Mouse (Mus musculus): ENCODE measurements around the gene Tifa. TPM values are rescaled to one million over a fixed set of nuclear protein-coding genes. Genes with fewer than 3 reads are reported as not detected.
"Not testable (repeated sequence)": the region's sequence is repeated elsewhere in the genome, so short reads cannot be mapped to it uniquely, and the experiment has no call there.

The Tifa gene
- total and polyA plus RNA-seq, 3 experiments: 1.3 to 2.3 (median 1.6) TPM

GRCm38 (mm10) chr3:127780021-127780644 lies 9.5 kb upstream of the Tifa start, which contains the start of gene Alpk1:
TSS of gene Alpk1 (minus strand) at chr3:127780527.
- Histone ChIP-seq H3K79me2 (replicated peaks; ENCODE audit: control insufficient read depth, insufficient read depth, low read length) (no peaks in the 10 kb centered on the region), H3K4me1 (ENCODE audit: control insufficient read depth, insufficient read depth, low read length) (no peaks in the 10 kb centered on the region), H3K9ac (ENCODE audit: low read depth, low read length) (peak within 1 kb of the TSS; percentile 49), H3K4me3 (peak within 1 kb of the TSS; percentile 48), H3K27me3 (ENCODE audit: control insufficient read depth, insufficient read depth, low read length) (no peaks in the 10 kb centered on the region), H3K36me3 (ENCODE audit: control insufficient read depth, insufficient read depth, low read length) (no peaks in the 10 kb centered on the region), H3K27ac (peak within 1 kb of the TSS; percentile 83)
- intact Hi-C loops (cut with DNase I): loop anchor here (5.0 kb wide), 1 partner anchor 117 kb away; the partner anchor contains the start of gene Fam241a
- WGBS: under 1% methylated on average over 24 of the region's 24 CpGs
- DNase-seq: peak; percentile 82 to 83
- TF ChIP-seq EP300 (IDR thresholded peaks at IDR 0.05; ENCODE audit: insufficient read depth, low read depth, low read length) (peak; percentile 26; the same call in 1 of the 2 replicates), POLR2A (IDR thresholded peaks at IDR 0.05; ENCODE audit: insufficient read depth, low read depth, low read length) (peak; percentile 64; the same call in 1 of the 2 replicates), CTCF (IDR thresholded peaks at IDR 0.05) (peak; percentile 80)

GRCm38 (mm10) chr3:127780921-127781320 lies 8.7 kb upstream of the Tifa start:
- WGBS: 93% methylated on average over 9 of the region's 9 CpGs
- Histone ChIP-seq H3K4me1 (ENCODE audit: control insufficient read depth, insufficient read depth, low read length) (no peaks in the 10 kb centered on the region), H3K36me3 (ENCODE audit: control insufficient read depth, insufficient read depth, low read length) (no peaks in the 10 kb centered on the region), H3K4me3 (no peak overlapping the region), H3K79me2 (replicated peaks; ENCODE audit: control insufficient read depth, insufficient read depth, low read length) (no peaks in the 10 kb centered on the region), H3K27me3 (ENCODE audit: control insufficient read depth, insufficient read depth, low read length) (no peaks in the 10 kb centered on the region), H3K9ac (ENCODE audit: low read depth, low read length) (no peak overlapping the region), H3K27ac (peak overlapping the region; percentile 83; the same call in 1 of the 2 replicates)
- intact Hi-C loops (cut with DNase I): loop anchor here (5.0 kb wide), 1 partner anchor 116 kb away; the partner anchor contains the start of gene Fam241a
- DNase-seq: no peak
- TF ChIP-seq EP300 (IDR thresholded peaks at IDR 0.05; ENCODE audit: insufficient read depth, low read depth, low read length) (no peak), POLR2A (IDR thresholded peaks at IDR 0.05; ENCODE audit: insufficient read depth, low read depth, low read length) (no peak), CTCF (IDR thresholded peaks at IDR 0.05) (no peak)

- intact Hi-C loops (cut with DNase I): loop anchor here (5.0 kb wide), 1 partner anchor 114 kb away; the partner anchor contains the start of gene Fam241a
- H3K4me1 ChIP-seq (ENCODE audit: control insufficient read depth, insufficient read depth, low read length): no peaks in the 10 kb centered on the region
- H3K4me3 ChIP-seq: no peak overlapping the region
- H3K27ac ChIP-seq: no peak overlapping the region
- 58% methylated on average over 6 of the region's 6 CpGs for WGBS
- no peaks in the 10 kb centered on the region for H3K36me3 ChIP-seq (ENCODE audit: control insufficient read depth, insufficient read depth, low read length)
- TF ChIP-seq CTCF (IDR thresholded peaks at IDR 0.05) (no peak), EP300 (IDR thresholded peaks at IDR 0.05; ENCODE audit: insufficient read depth, low read depth, low read length) (no peak), POLR2A (IDR thresholded peaks at IDR 0.05; ENCODE audit: insufficient read depth, low read depth, low read length) (no peak)
- no peaks in the 10 kb centered on the region for H3K79me2 ChIP-seq (replicated peaks; ENCODE audit: control insufficient read depth, insufficient read depth, low read length)
- no peak overlapping the region for H3K9ac ChIP-seq (ENCODE audit: low read depth, low read length)
- H3K27me3 ChIP-seq (ENCODE audit: control insufficient read depth, insufficient read depth, low read length): no peaks in the 10 kb centered on the region
- no peak for DNase-seq
Measured at GRCm38 (mm10) chr3:127782921-127783320, 6.7 kb upstream of the Tifa start.

- not testable (repeated sequence) for H3K79me2 ChIP-seq (replicated peaks; ENCODE audit: control insufficient read depth, insufficient read depth, low read length); DNase-seq; H3K27me3 ChIP-seq (ENCODE audit: control insufficient read depth, insufficient read depth, low read length); H3K9ac ChIP-seq (ENCODE audit: low read depth, low read length); H3K4me1 ChIP-seq (ENCODE audit: control insufficient read depth, insufficient read depth, low read length); H3K4me3 ChIP-seq; H3K36me3 ChIP-seq (ENCODE audit: control insufficient read depth, insufficient read depth, low read length); H3K27ac ChIP-seq
- 95% methylated on average over 8 of the region's 8 CpGs for WGBS
- intact Hi-C loops (cut with DNase I): loop anchor here (5.0 kb wide), 1 partner anchor 114 kb away; the partner anchor contains the start of gene Fam241a
Measured at GRCm38 (mm10) chr3:127783680-127784079, 5.9 kb upstream of the Tifa start.

- TF ChIP-seq EP300 (IDR thresholded peaks at IDR 0.05; ENCODE audit: insufficient read depth, low read depth, low read length) (no peak), CTCF (IDR thresholded peaks at IDR 0.05) (no peak), POLR2A (IDR thresholded peaks at IDR 0.05; ENCODE audit: insufficient read depth, low read depth, low read length) (no peak)
- intact Hi-C loops (cut with DNase I): no loop called here
- no peak for DNase-seq
- Histone ChIP-seq H3K4me3 (no peak overlapping the region), H3K79me2 (replicated peaks; ENCODE audit: control insufficient read depth, insufficient read depth, low read length) (no peaks in the 10 kb centered on the region), H3K36me3 (ENCODE audit: control insufficient read depth, insufficient read depth, low read length) (no peaks in the 10 kb centered on the region), H3K27me3 (ENCODE audit: control insufficient read depth, insufficient read depth, low read length) (no peaks in the 10 kb centered on the region), H3K27ac (no peak overlapping the region), H3K9ac (ENCODE audit: low read depth, low read length) (no peak overlapping the region), H3K4me1 (ENCODE audit: control insufficient read depth, insufficient read depth, low read length) (peaks cover 4% of the 10 kb centered on the region)
Measured at GRCm38 (mm10) chr3:127787032-127787431, 2.6 kb upstream of the Tifa start.

- intact Hi-C loops (cut with DNase I): no loop called here
- no peaks in the 10 kb centered on the region for H3K79me2 ChIP-seq (replicated peaks; ENCODE audit: control insufficient read depth, insufficient read depth, low read length)
- no peaks in the 10 kb centered on the region for H3K36me3 ChIP-seq (ENCODE audit: control insufficient read depth, insufficient read depth, low read length)
- 68% methylated on average over 7 of the region's 7 CpGs for WGBS
- peaks cover 4% of the 10 kb centered on the region for H3K4me1 ChIP-seq (ENCODE audit: control insufficient read depth, insufficient read depth, low read length)
- no peak for DNase-seq
- TF ChIP-seq POLR2A (IDR thresholded peaks at IDR 0.05; ENCODE audit: insufficient read depth, low read depth, low read length) (no peak), EP300 (IDR thresholded peaks at IDR 0.05; ENCODE audit: insufficient read depth, low read depth, low read length) (no peak), CTCF (IDR thresholded peaks at IDR 0.05) (no peak)
- no peak overlapping the region for H3K9ac ChIP-seq (ENCODE audit: low read depth, low read length)
- no peak overlapping the region for H3K4me3 ChIP-seq
- no peaks in the 10 kb centered on the region for H3K27me3 ChIP-seq (ENCODE audit: control insufficient read depth, insufficient read depth, low read length)
- H3K27ac ChIP-seq: no peak overlapping the region
Measured at GRCm38 (mm10) chr3:127788038-127788437, 1.6 kb upstream of the Tifa start.

All from heart, adult 2 months (tissue).